Comparison of ENCODE assay signal across 8 mouse cellular contexts in genomic region chr7:19358634-19359033, GRCm38 (mm10). TPM values are rescaled to one million over a fixed set of nuclear protein-coding genes. Genes with fewer than 3 reads are reported as not detected.
DNase-seq lines count a peak whose midpoint lies in the region; ATAC-seq and TF ChIP-seq lines count a peak whose summit lies in the region.

No protein-coding gene starts in this region.

- no peak for TF ChIP-seq CTCF in MEL (IDR thresholded peaks at IDR 0.05 in 2 of 3, conservative IDR thresholded peaks at IDR 0.05 in 1 of 3; ENCODE audit: control insufficient read depth in 1 of 3, insufficient read depth in 1 of 3, low read depth in 2 of 3, low read length in 3 of 3, poor library complexity in 1 of 3, severe bottlenecking in 1 of 3)
- TF ChIP-seq CTCF in thymus, adult 2 months (IDR thresholded peaks at IDR 0.05; ENCODE audit: borderline replicate concordance, control insufficient read depth, extremely low read depth, insufficient read depth, low read length, poor library complexity): no peak

- no peaks in the 10 kb centered on the region for H3K9me3 ChIP-seq in heart, embryonic 14.5 days (ENCODE audit: control insufficient read depth, low read length)
- H3K9me3 ChIP-seq in MEL (replicated peaks; ENCODE audit: insufficient read depth, low read length): no peaks in the 10 kb centered on the region
- H3K9me3 ChIP-seq in hindbrain, embryonic 11.5 days (ENCODE audit: control insufficient read depth, low read length): no peaks in the 10 kb centered on the region
- H3K9me3 ChIP-seq in midbrain, embryonic 13.5 days: no peaks in the 10 kb centered on the region

- no peaks in the 10 kb centered on the region for H3K27me3 ChIP-seq in heart, embryonic 14.5 days (ENCODE audit: control insufficient read depth, insufficient read depth, low read length)
- H3K27me3 ChIP-seq in MEL (ENCODE audit: control insufficient read depth in 1 of 2, insufficient read depth in 2 of 2, low read length in 2 of 2): no peaks in the 10 kb centered on the region
- H3K27me3 ChIP-seq in hindbrain, embryonic 11.5 days (ENCODE audit: control insufficient read depth, insufficient read depth, low read length): peaks cover 4% of the 10 kb centered on the region; the same call in 1 of the 2 replicates
- peaks cover 11% of the 10 kb centered on the region; the same call in 1 of the 2 replicates for H3K27me3 ChIP-seq in midbrain, embryonic 13.5 days
- no peaks in the 10 kb centered on the region; the same call in 1 of the 2 replicates for H3K27me3 ChIP-seq in thymus, adult 2 months (ENCODE audit: control insufficient read depth, insufficient read depth, low read length)

- H3K36me3 ChIP-seq in heart, embryonic 14.5 days (ENCODE audit: control insufficient read depth, insufficient read depth, low read length): peaks cover 37% of the 10 kb centered on the region
- 0 out of 4 replicates have a peak, but pooled peaks cover 0 to 2% of the 10 kb centered on the region in 2 experiments for H3K36me3 ChIP-seq in MEL (ENCODE audit: control insufficient read depth in 1 of 2, insufficient read depth in 2 of 2, low read length in 2 of 2)
- peaks cover 14% of the 10 kb centered on the region for H3K36me3 ChIP-seq in hindbrain, embryonic 11.5 days (ENCODE audit: control insufficient read depth, insufficient read depth, low read length)
- H3K36me3 ChIP-seq in midbrain, embryonic 13.5 days: peaks cover 31% of the 10 kb centered on the region
- H3K36me3 ChIP-seq in thymus, adult 2 months (ENCODE audit: control insufficient read depth, insufficient read depth, low read length): no peaks in the 10 kb centered on the region

- TF ChIP-seq RAD21 in MEL (IDR thresholded peaks at IDR 0.05; ENCODE audit: low read depth, low read length): no peak

- H3K9ac ChIP-seq in heart, embryonic 14.5 days (ENCODE audit: low read length): peak overlapping the region; percentile 74
- peak overlapping the region; percentile 75 for H3K9ac ChIP-seq in MEL (ENCODE audit: control insufficient read depth, low read depth, low read length, poor library complexity, severe bottlenecking)
- peak overlapping the region; percentile 59 for H3K9ac ChIP-seq in hindbrain, embryonic 11.5 days (ENCODE audit: low read depth, low read length)
- peak overlapping the region; percentile 76 for H3K9ac ChIP-seq in midbrain, embryonic 13.5 days (replicated peaks)

- peak overlapping the region; percentile 34 to 65 for H3K4me3 ChIP-seq in heart, embryonic 14.5 days (ENCODE audit: control insufficient read depth in 1 of 2, insufficient read depth in 1 of 2, low read depth in 1 of 2, low read length in 2 of 2)
- H3K4me3 ChIP-seq in MEL (ENCODE audit: control insufficient read depth in 1 of 2, insufficient read depth in 1 of 2, low read depth in 2 of 2, low read length in 2 of 2): peak overlapping the region; percentile 58 to 66
- peak overlapping the region; percentile 62 for H3K4me3 ChIP-seq in hindbrain, embryonic 11.5 days (ENCODE audit: low read depth, low read length)
- peak overlapping the region; percentile 74 for H3K4me3 ChIP-seq in midbrain, embryonic 13.5 days (replicated peaks)
- H3K4me3 ChIP-seq in thymus, adult 2 months (ENCODE audit: control insufficient read depth, insufficient read depth, low read length): no peak overlapping the region; the same call in 1 of the 2 replicates

- H3K4me1 ChIP-seq in heart, embryonic 14.5 days (ENCODE audit: control insufficient read depth in 2 of 2, insufficient read depth in 2 of 2, low read length in 2 of 2): peaks cover 21 to 36% of the 10 kb centered on the region in 2 experiments
- H3K4me1 ChIP-seq in MEL (ENCODE audit: control insufficient read depth in 1 of 2, insufficient read depth in 2 of 2, low read length in 2 of 2): peaks cover 0 to 13% of the 10 kb centered on the region in 2 experiments; a peak in 2 of 4 replicates
- H3K4me1 ChIP-seq in hindbrain, embryonic 11.5 days (replicated peaks; ENCODE audit: control insufficient read depth, insufficient read depth, low read length): peaks cover 15% of the 10 kb centered on the region; the same call in 1 of the 2 replicates
- H3K4me1 ChIP-seq in midbrain, embryonic 13.5 days (replicated peaks): peaks cover 41% of the 10 kb centered on the region
- H3K4me1 ChIP-seq in thymus, adult 2 months (replicated peaks; ENCODE audit: control insufficient read depth, insufficient read depth, low read length): peaks cover 22% of the 10 kb centered on the region

- ATAC-seq in heart, embryonic 14.5 days (ENCODE audit: insufficient number of reproducible peaks, insufficient read depth, low FRiP score, low read depth): no peak
- ATAC-seq in hindbrain, embryonic 11.5 days (ENCODE audit: low FRiP score): no peak
- no peak for ATAC-seq in midbrain, embryonic 13.5 days

- no peak for TF ChIP-seq EP300 in MEL (IDR thresholded peaks at IDR 0.05; ENCODE audit: low read depth in 1 of 2, low read length in 2 of 2)

- H3K4me2 ChIP-seq in heart, embryonic 14.5 days (ENCODE audit: low read length): peak overlapping the region; percentile 80
- peak overlapping the region; percentile 96 for H3K4me2 ChIP-seq in hindbrain, embryonic 11.5 days (replicated peaks; ENCODE audit: low read depth, low read length)
- peak overlapping the region; percentile 98 for H3K4me2 ChIP-seq in midbrain, embryonic 13.5 days (replicated peaks)

- H3K79me2 ChIP-seq in MEL (ENCODE audit: control insufficient read depth, insufficient read depth, low read length, poor library complexity): peaks cover 10% of the 10 kb centered on the region

- no peak for TF ChIP-seq POLR2A in MEL (IDR thresholded peaks at IDR 0.05; ENCODE audit: control insufficient read depth in 1 of 2, insufficient read depth in 1 of 2, low read depth in 1 of 2, low read length in 2 of 2, poor library complexity in 1 of 2)
- TF ChIP-seq POLR2A in thymus, adult 2 months (IDR thresholded peaks at IDR 0.05; ENCODE audit: control insufficient read depth, extremely low read depth, insufficient read depth, low read length, poor library complexity): no peak

- DNase-seq in heart, postnatal 4 days: no peak
- DNase-seq in MEL (ENCODE audit: low read depth, low spot score): peak; percentile 33
- DNase-seq in hindbrain, embryonic 11.5 days (ENCODE audit: low spot score): no peak
- no peak for DNase-seq in left cerebral cortex, adult 8-10 months (ENCODE audit: low spot score in 2 of 2)
- DNase-seq in thymus, adult 2 months: no peak
- no peak for DNase-seq in adrenal gland, postnatal 10 days

- 19% methylated on average over 13 of the region's 13 CpGs for WGBS in heart, embryonic 14.5 days
- WGBS in hindbrain, embryonic 11.5 days: 24% methylated on average over 13 of the region's 13 CpGs
- WGBS in midbrain, embryonic 13.5 days: 25% methylated on average over 13 of the region's 13 CpGs
- WGBS in thymus, adult 2 months: 8% methylated on average over 13 of the region's 13 CpGs

- 0 out of 4 replicates have a peak overlapping the region, but pooled peaks of 1 of the 2 experiments have one; percentile 92 for H3K27ac ChIP-seq in heart, embryonic 14.5 days (replicated peaks in 1 of 2; ENCODE audit: control insufficient read depth in 1 of 2, insufficient read depth in 1 of 2, low read depth in 2 of 2, low read length in 2 of 2)
- H3K27ac ChIP-seq in MEL (ENCODE audit: control insufficient read depth, low read depth, low read length): no peak overlapping the region
- H3K27ac ChIP-seq in hindbrain, embryonic 11.5 days (ENCODE audit: low read depth, low read length): no peak overlapping the region
- H3K27ac ChIP-seq in midbrain, embryonic 13.5 days: no peak overlapping the region
- H3K27ac ChIP-seq in thymus, adult 2 months (ENCODE audit: control insufficient read depth, insufficient read depth, low read length): no peak overlapping the region

RNA-seq across cellular contexts. Expression of gene Cd3eap, which starts 0.6 kb away (rescaled TPM):
- polyA plus RNA-seq in heart, embryonic 14.5 days (2014; fragmentation: Nextera tagmentation; extraction: Ambion mirVana): 12.7 and 15.7 TPM in 2 replicates
- total RNA-seq in heart, postnatal 4 days (2021): 1 to 10 TPM; 9.0 to 9.5 TPM
- 26.2 and 43.9 TPM in 2 replicates for total RNA-seq in MEL (2012; rRNA removed)
- 10 to 100 TPM in 1 of 2 experiments, not detected in 1; 49.8 TPM for polyA plus RNA-seq in MEL (2012; ENCODE audit: insufficient read depth in 1 of 2, insufficient read length in 2 of 2, low read depth in 1 of 2, low replicate concordance in 2 of 2, missing spikeins in 1 of 2)
- 14.7 and 15.2 TPM in 2 replicates for polyA plus RNA-seq in hindbrain, embryonic 11.5 days (2014; fragmentation: Nextera tagmentation; extraction: Ambion mirVana)
- 19.6 and 20.4 TPM in 2 replicates for polyA plus RNA-seq in midbrain, embryonic 13.5 days (2015; fragmentation: Nextera tagmentation; extraction: Ambion mirVana)
- 10 to 100 TPM; 16.3 to 20.4 (median 17.4) TPM for total RNA-seq in left cerebral cortex, adult 8-10 months (2022)
- polyA plus RNA-seq in thymus, adult 2 months (2012; rRNA removed): 7.5 and 8.0 TPM in 2 replicates
- total RNA-seq in adrenal gland, postnatal 10 days (2021): 10 to 100 TPM; 11.5 to 11.7 TPM

RNA-seq across cellular contexts. Expression of gene Ppp1r13l, which starts 0.9 kb away (rescaled TPM):
- polyA plus RNA-seq in heart, embryonic 14.5 days (2014; fragmentation: Nextera tagmentation; extraction: Ambion mirVana): 15.2 and 15.4 TPM in 2 replicates
- 10 to 100 TPM; 39.0 to 47.2 TPM for total RNA-seq in heart, postnatal 4 days (2021)
- 1.0 and 1.5 TPM in 2 replicates for total RNA-seq in MEL (2012; rRNA removed)
- polyA plus RNA-seq in MEL (2012; ENCODE audit: insufficient read depth in 1 of 2, insufficient read length in 2 of 2, low read depth in 1 of 2, low replicate concordance in 2 of 2, missing spikeins in 1 of 2): 10 to 100 TPM in 1 of 2 experiments, not detected in 1; 15.9 TPM
- polyA plus RNA-seq in hindbrain, embryonic 11.5 days (2014; fragmentation: Nextera tagmentation; extraction: Ambion mirVana): 3.2 and 5.0 TPM in 2 replicates
- 1.2 and 2.3 TPM in 2 replicates for polyA plus RNA-seq in midbrain, embryonic 13.5 days (2015; fragmentation: Nextera tagmentation; extraction: Ambion mirVana)
- total RNA-seq in left cerebral cortex, adult 8-10 months (2022): 1 to 10 TPM; 3.9 to 7.7 (median 5.9) TPM
- polyA plus RNA-seq in thymus, adult 2 months (2012; rRNA removed): 13.6 and 14.2 TPM in 2 replicates
- total RNA-seq in adrenal gland, postnatal 10 days (2021): 1 to 10 TPM; 5.0 to 6.0 TPM

RNA-seq across cellular contexts. Expression of gene Ercc1, which starts 14.1 kb away (rescaled TPM):
- polyA plus RNA-seq in heart, embryonic 14.5 days (2014; fragmentation: Nextera tagmentation; extraction: Ambion mirVana): 60.0 and 68.7 TPM in 2 replicates
- 10 to 100 TPM; 42.4 to 43.5 TPM for total RNA-seq in heart, postnatal 4 days (2021)
- 22.2 and 25.9 TPM in 2 replicates for total RNA-seq in MEL (2012; rRNA removed)
- 10 to 100 TPM in 1 of 2 experiments, not detected in 1; 37.5 TPM for polyA plus RNA-seq in MEL (2012; ENCODE audit: insufficient read depth in 1 of 2, insufficient read length in 2 of 2, low read depth in 1 of 2, low replicate concordance in 2 of 2, missing spikeins in 1 of 2)
- 108 and 112 TPM in 2 replicates for polyA plus RNA-seq in hindbrain, embryonic 11.5 days (2014; fragmentation: Nextera tagmentation; extraction: Ambion mirVana)
- 84.1 and 91.9 TPM in 2 replicates for polyA plus RNA-seq in midbrain, embryonic 13.5 days (2015; fragmentation: Nextera tagmentation; extraction: Ambion mirVana)
- 10 to 100 TPM; 34.9 to 42.8 (median 38.6) TPM for total RNA-seq in left cerebral cortex, adult 8-10 months (2022)
- 62.3 and 63.6 TPM in 2 replicates for polyA plus RNA-seq in thymus, adult 2 months (2012; rRNA removed)
- total RNA-seq in adrenal gland, postnatal 10 days (2021): 10 to 100 TPM; 37.1 to 41.3 TPM

RNA-seq across cellular contexts. Expression of gene Ercc2, which starts 23.2 kb away (rescaled TPM):
- polyA plus RNA-seq in heart, embryonic 14.5 days (2014; fragmentation: Nextera tagmentation; extraction: Ambion mirVana): 4.8 and 6.6 TPM in 2 replicates
- total RNA-seq in heart, postnatal 4 days (2021): 10 to 100 TPM; 13.8 to 18.6 TPM
- 29.4 and 34.4 TPM in 2 replicates for total RNA-seq in MEL (2012; rRNA removed)
- polyA plus RNA-seq in MEL (2012; ENCODE audit: insufficient read depth in 1 of 2, insufficient read length in 2 of 2, low read depth in 1 of 2, low replicate concordance in 2 of 2, missing spikeins in 1 of 2): 10 to 100 TPM in 1 of 2 experiments, not detected in 1; 44.5 TPM
- 7.7 and 8.7 TPM in 2 replicates for polyA plus RNA-seq in hindbrain, embryonic 11.5 days (2014; fragmentation: Nextera tagmentation; extraction: Ambion mirVana)
- 27.6 and 28.9 TPM in 2 replicates for polyA plus RNA-seq in midbrain, embryonic 13.5 days (2015; fragmentation: Nextera tagmentation; extraction: Ambion mirVana)
- 10 to 100 TPM; 25.7 to 36.8 (median 31.0) TPM for total RNA-seq in left cerebral cortex, adult 8-10 months (2022)
- polyA plus RNA-seq in thymus, adult 2 months (2012; rRNA removed): 134 and 137 TPM in 2 replicates
- 10 to 100 TPM; 18.8 to 29.0 TPM for total RNA-seq in adrenal gland, postnatal 10 days (2021)

RNA-seq across cellular contexts. Expression of gene Klc3, which starts 45.3 kb away (rescaled TPM):
- polyA plus RNA-seq in heart, embryonic 14.5 days (2014; fragmentation: Nextera tagmentation; extraction: Ambion mirVana): 1.8 and 1.9 TPM in 2 replicates
- under 1 TPM; 0.33 to 0.36 TPM for total RNA-seq in heart, postnatal 4 days (2021)
- total RNA-seq in MEL (2012; rRNA removed): 2.7 and 3.6 TPM in 2 replicates
- polyA plus RNA-seq in MEL (2012; ENCODE audit: insufficient read depth in 1 of 2, insufficient read length in 2 of 2, low read depth in 1 of 2, low replicate concordance in 2 of 2, missing spikeins in 1 of 2): under 1 TPM in 1 of 2 experiments, not detected in 1; 0.42 TPM
- polyA plus RNA-seq in hindbrain, embryonic 11.5 days (2014; fragmentation: Nextera tagmentation; extraction: Ambion mirVana): 2.3 TPM in 2 replicates
- 1.1 and 1.2 TPM in 2 replicates for polyA plus RNA-seq in midbrain, embryonic 13.5 days (2015; fragmentation: Nextera tagmentation; extraction: Ambion mirVana)
- total RNA-seq in left cerebral cortex, adult 8-10 months (2022): 1 to 10 TPM; 4.5 to 5.9 (median 5.1) TPM
- 73.1 and 87.0 TPM in 2 replicates for polyA plus RNA-seq in thymus, adult 2 months (2012; rRNA removed)
- total RNA-seq in adrenal gland, postnatal 10 days (2021): 1 to 10 TPM; 1.4 to 1.7 TPM
